Mouse (Mus musculus) liver, adult 2 months (tissue): ENCODE data around the gene Kif13a. TPM values are rescaled to one million over a fixed set of nuclear protein-coding genes. Genes with fewer than 3 reads are reported as not detected.
A peak's percentile ranks its signal among the peaks of the same experiment; 100 is the strongest.

Source experiments
- DNase-seq: peaks from one replicate; pipeline ENCODE4 v3.0.0-alpha.2; 2011; ENCODE audit warnings: low read depth, low spot score; ENCODE audit errors: extremely low read depth
- H3K27ac ChIP-seq: fragments of 200-500 bp; replicated peaks from 2 replicates; pipeline ENCODE4 v1.5.1; 2012; ENCODE audit warnings: low read depth, mild to moderate bottlenecking, control low read depth, inconsistent platforms, low read length; ENCODE audit not compliant: insufficient read depth
- H3K27me3 ChIP-seq: fragments of 200-500 bp; 2 replicates; pipeline ENCODE4 v1.6.1; 2012; ENCODE audit warnings: mild to moderate bottlenecking, moderate library complexity, low read length, inconsistent platforms; ENCODE audit not compliant: control insufficient read depth, insufficient read depth
- H3K36me3 ChIP-seq: fragments of 200-500 bp; 2 replicates; pipeline ENCODE4 v1.6.1; 2012; ENCODE audit warnings: low read length, inconsistent platforms; ENCODE audit not compliant: control insufficient read depth, insufficient read depth
- H3K4me1 ChIP-seq: fragments of 200-500 bp; 2 replicates; pipeline ENCODE4 v1.6.1; 2011; ENCODE audit warnings: low read length; ENCODE audit not compliant: control insufficient read depth, insufficient read depth
- H3K4me3 ChIP-seq: fragments of 200-500 bp; 2 replicates; pipeline ENCODE4 v1.5.1; 2011; ENCODE audit warnings: low read depth, mild to moderate bottlenecking, control low read depth, low read length, moderate library complexity; ENCODE audit not compliant: insufficient read depth
- H3K79me2 ChIP-seq: fragments of 200-500 bp; 2 replicates; pipeline ENCODE4 v1.6.1; 2012; ENCODE audit warnings: inconsistent platforms, mild to moderate bottlenecking, low read length, moderate library complexity; ENCODE audit not compliant: control insufficient read depth, insufficient read depth
- H3K9ac ChIP-seq: fragments of 200-500 bp; 2 replicates; pipeline ENCODE4 v1.6.1; 2012; ENCODE audit warnings: low read depth, mild to moderate bottlenecking, control low read depth, inconsistent platforms, low read length
- CTCF ChIP-seq: fragments of 200-500 bp; IDR thresholded peaks from 2 replicates; pipeline ENCODE4 v1.5.1; 2011; ENCODE audit warnings: low read depth, low read length, control low read depth
- POLR2A ChIP-seq: fragments of 200-500 bp; IDR thresholded peaks from 2 replicates; pipeline ENCODE4 v1.6.1; 2011; ENCODE audit warnings: low read length, control low read depth; ENCODE audit not compliant: insufficient read depth; ENCODE audit errors: extremely low read depth
- WGBS: fragments of 180-500 bp; shearing (Covaris S2); methylation state at CpG from one replicate; pipeline ENCODE4 v1.1.7; 2018; 5-methylcytosine and 5-hydroxymethylcytosine counted together
- polyA plus RNA-seq: library from polyadenylated mRNA; depleted of rRNA; stranded (reverse); fragments of >200 nt; gene quantifications from 2 replicates; pipeline ENCODE4 v1.2.3, GENCODE M21; 2012; rRNA removed
- total RNA-seq: library from RNA; depleted of rRNA; stranded (reverse); fragments of >200 nt; gene quantifications from 2 replicates; pipeline ENCODE4 v1.2.3, GENCODE M21; 2014; rRNA removed

Gene Kif13a
- total and polyA plus RNA-seq, 2 experiments, result 6.6 to 11.1 TPM

DNA sequence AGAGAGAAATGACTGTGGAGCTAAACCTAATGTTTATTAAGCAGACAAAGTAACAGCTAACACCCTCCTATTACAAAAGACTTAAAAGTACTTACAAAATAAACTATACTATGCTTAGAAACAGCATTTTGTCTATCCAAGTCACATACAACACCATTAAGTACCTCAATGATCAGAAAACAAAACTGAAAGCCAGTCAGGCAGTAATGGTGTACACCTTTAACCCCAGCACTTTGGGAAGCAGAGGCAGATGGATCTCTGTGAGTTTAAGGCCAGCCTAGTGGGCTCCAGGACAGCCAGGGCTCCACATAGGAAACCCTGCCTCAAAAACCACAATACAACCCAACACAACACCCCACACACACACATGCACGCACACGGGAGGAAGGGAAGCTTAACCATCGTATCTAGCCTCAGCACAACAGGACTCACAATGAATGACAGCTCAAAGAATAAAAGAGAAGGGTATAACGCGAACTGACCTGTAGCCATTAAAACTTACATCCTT is 210.7 kb downstream of the Kif13a start:
- WGBS, result 85% methylated on average over 5 of the region's 5 CpGs
- Histone ChIP-seq H3K79me2 (peaks cover 11% of the 10 kb centered on the region; the same call in 1 of the 2 replicates), H3K9ac (no peak overlapping the region), H3K4me3 (no peak overlapping the region), H3K4me1 (no peaks in the 10 kb centered on the region; the same call in 1 of the 2 replicates), H3K36me3 (peaks cover 13% of the 10 kb centered on the region), H3K27me3 (no peaks in the 10 kb centered on the region), H3K27ac (no peak overlapping the region)
- DNase-seq, result no peak
- TF ChIP-seq POLR2A (no peak), CTCF (no peak)

DNA sequence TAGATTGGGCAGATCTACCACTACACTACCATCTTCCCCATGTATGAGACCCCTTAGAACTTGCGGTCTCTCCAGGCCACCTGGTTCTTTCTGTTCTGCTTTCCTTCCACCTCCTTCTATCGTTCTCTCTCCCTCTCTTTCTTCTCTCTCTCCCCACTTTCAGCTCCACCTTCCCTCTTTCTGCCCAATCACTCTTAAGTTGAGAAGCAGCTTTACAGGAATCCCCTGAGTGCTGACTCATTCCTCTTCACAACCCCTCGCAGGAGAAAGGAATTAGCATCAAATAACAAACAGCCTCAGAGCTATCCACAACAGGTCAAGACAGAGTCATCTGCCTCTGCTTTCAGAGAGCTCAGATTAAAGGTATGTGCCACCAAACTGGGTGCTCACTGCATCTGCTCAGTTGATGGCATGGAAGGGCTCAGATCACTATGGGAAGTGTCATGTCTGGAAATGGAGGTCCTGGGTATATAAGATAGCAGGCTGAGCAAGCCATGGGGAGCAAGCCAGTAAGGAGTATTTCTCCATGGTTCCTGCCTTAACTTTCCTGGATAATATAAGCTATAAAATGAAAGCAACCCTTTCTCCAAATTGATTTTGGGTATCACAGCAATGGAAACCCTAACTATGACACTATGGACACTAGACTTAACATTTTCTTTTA is 213.6 kb downstream of the Kif13a start:
- no peak overlapping the region for H3K27ac ChIP-seq
- no peak overlapping the region for H3K9ac ChIP-seq
- H3K79me2 ChIP-seq, result peaks cover 11% of the 10 kb centered on the region; the same call in 1 of the 2 replicates
- no peak overlapping the region for H3K4me3 ChIP-seq
- TF ChIP-seq CTCF (no peak), POLR2A (no peak)
- H3K4me1 ChIP-seq, result no peaks in the 10 kb centered on the region
- 75% methylated on average over 3 of the region's 3 CpGs for WGBS
- no peak for DNase-seq
- H3K27me3 ChIP-seq, result no peaks in the 10 kb centered on the region
- peaks cover 30% of the 10 kb centered on the region for H3K36me3 ChIP-seq

DNA sequence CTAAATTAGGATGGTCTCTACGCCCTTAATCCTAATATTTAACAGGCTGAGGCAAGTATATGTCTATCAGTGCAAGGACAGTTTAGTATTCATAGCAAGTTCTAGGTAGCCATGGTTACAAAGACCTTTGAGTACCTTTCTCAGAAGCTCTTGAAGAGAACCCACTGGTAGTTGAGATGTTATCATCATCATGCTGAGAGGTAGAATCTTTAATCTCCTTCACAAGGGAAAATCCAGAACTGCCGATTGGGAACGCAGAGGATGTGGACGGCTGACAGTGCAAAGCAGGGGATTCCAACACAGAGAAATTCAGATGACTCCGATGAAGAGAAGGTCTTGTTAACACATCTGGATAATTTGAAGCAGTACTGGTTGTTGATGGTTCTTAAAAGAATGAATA is 216.2 kb downstream of the Kif13a start:
- WGBS, result 96% methylated on average over 5 of the region's 5 CpGs
- Histone ChIP-seq H3K4me3 (no peak overlapping the region), H3K27ac (no peak overlapping the region), H3K4me1 (no peaks in the 10 kb centered on the region), H3K9ac (no peak overlapping the region), H3K27me3 (no peaks in the 10 kb centered on the region), H3K36me3 (peaks cover 45% of the 10 kb centered on the region), H3K79me2 (peaks cover 5% of the 10 kb centered on the region; the same call in 1 of the 2 replicates)
- no peak for TF ChIP-seq CTCF
- no peak for TF ChIP-seq POLR2A
- DNase-seq, result no peak

DNA sequence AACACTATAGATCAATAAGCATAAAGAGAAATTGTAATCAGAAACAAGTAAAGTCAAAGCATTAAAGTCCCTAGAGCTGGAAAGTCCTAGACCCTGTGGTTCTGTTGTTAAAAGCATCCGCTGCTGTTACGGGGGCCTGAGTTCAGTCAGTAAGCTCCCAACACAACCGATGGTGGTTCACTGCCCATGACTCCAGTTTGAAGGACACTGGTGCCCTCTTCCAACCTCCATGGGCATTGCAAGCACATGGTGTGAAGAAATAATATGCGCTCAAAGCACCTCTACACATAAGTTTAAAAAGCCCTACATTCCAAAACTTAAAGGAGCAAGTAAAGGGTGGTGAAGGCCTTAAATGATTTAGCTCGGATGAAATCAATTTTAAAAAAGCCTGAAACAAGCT is 226.5 kb downstream of the Kif13a start:
- peak; percentile 49 for DNase-seq
- no peak overlapping the region for H3K27ac ChIP-seq
- H3K79me2 ChIP-seq, result no peaks in the 10 kb centered on the region; the same call in 1 of the 2 replicates
- 79% methylated on average over 5 of the region's 5 CpGs for WGBS
- no peaks in the 10 kb centered on the region for H3K4me1 ChIP-seq
- TF ChIP-seq POLR2A, result no peak
- TF ChIP-seq CTCF, result peak; percentile 49
- H3K4me3 ChIP-seq, result no peak overlapping the region
- H3K36me3 ChIP-seq, result peaks cover 14% of the 10 kb centered on the region
- H3K9ac ChIP-seq, result no peak overlapping the region
- H3K27me3 ChIP-seq, result no peaks in the 10 kb centered on the region

DNA sequence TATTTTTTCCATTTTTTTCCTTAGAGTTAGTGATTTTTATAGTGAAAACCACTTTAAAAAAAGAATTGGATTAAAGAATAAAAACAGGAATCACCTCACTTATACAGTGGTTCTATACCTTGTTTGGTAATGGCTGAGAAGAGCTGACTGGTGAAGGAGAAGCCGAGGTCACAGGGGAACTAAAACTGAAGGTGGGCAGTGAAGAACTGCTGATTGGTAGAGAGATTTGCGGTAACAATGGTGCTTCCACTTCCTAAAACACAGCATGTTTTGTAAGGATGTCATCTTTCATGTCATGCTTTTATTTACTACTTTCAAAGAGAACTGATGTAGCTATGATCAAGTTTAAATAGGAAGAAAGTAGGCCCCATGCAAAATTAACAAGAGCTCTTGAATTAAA is 228.2 kb downstream of the Kif13a start:
- Histone ChIP-seq H3K27me3 (no peaks in the 10 kb centered on the region), H3K9ac (no peak overlapping the region), H3K4me1 (peaks cover 4% of the 10 kb centered on the region; the same call in 1 of the 2 replicates), H3K27ac (no peak overlapping the region), H3K4me3 (no peak overlapping the region), H3K36me3 (peaks cover 15% of the 10 kb centered on the region), H3K79me2 (no peaks in the 10 kb centered on the region; the same call in 1 of the 2 replicates)
- no peak for TF ChIP-seq POLR2A
- no peak for TF ChIP-seq CTCF
- 91% methylated on average over 2 of the region's 2 CpGs for WGBS
- no peak for DNase-seq

DNA sequence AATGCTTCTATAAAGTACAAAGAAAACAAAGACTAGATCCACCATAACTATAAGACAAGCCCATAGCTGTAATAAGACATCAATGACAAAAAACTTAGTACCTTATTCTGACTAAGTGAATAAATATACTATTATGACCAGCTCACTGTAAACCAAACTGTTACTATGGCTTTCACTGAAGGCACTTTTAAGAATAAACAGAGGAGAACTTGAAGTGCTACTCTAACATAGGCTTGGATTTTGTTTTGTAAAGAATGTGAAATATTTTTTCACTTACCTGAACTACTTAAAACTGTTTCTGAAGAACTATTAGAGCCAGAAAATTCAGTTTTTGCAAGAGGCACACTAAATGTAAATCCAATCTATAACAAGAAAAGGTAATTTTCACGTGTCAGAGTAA is 230.3 kb downstream of the Kif13a start:
- TF ChIP-seq POLR2A (no peak), CTCF (no peak)
- H3K36me3 ChIP-seq, result peaks cover 22% of the 10 kb centered on the region
- no peaks in the 10 kb centered on the region for H3K27me3 ChIP-seq
- H3K79me2 ChIP-seq, result no peaks in the 10 kb centered on the region; the same call in 1 of the 2 replicates
- WGBS, result 95% methylated on average over 1 of the region's 1 CpGs
- H3K27ac ChIP-seq, result no peak overlapping the region
- no peak overlapping the region for H3K9ac ChIP-seq
- H3K4me1 ChIP-seq, result peaks cover 4% of the 10 kb centered on the region
- DNase-seq, result no peak
- H3K4me3 ChIP-seq, result no peak overlapping the region

Other genes with a start within 250 kb of the Kif13a start
- 25.6 and 28.8 TPM in 2 replicates for gene Nup153, start 201.9 kb downstream of the Kif13a start, total RNA-seq
- gene Nup153, start 201.9 kb downstream of the Kif13a start, polyA plus RNA-seq, result 13.8 and 25.0 TPM in 2 replicates
- gene Nhlrc1, start 85.0 kb upstream of the Kif13a start, total RNA-seq, result 0.40 and 0.83 TPM in 2 replicates
- 1.8 and 2.9 TPM in 2 replicates for gene Nhlrc1, start 85.0 kb upstream of the Kif13a start, polyA plus RNA-seq
- gene Kdm1b, start 113.6 kb upstream of the Kif13a start, total RNA-seq, result 17.5 and 21.1 TPM in 2 replicates
- 7.4 and 9.3 TPM in 2 replicates for gene Kdm1b, start 113.6 kb upstream of the Kif13a start, polyA plus RNA-seq
- gene Tpmt, start 114.9 kb upstream of the Kif13a start, total RNA-seq, result 33.0 and 45.4 TPM in 2 replicates
- gene Tpmt, start 114.9 kb upstream of the Kif13a start, polyA plus RNA-seq, result 13.9 and 18.9 TPM in 2 replicates
- 24.8 and 27.7 TPM in 2 replicates for gene Dek, start 176.3 kb upstream of the Kif13a start, total RNA-seq
- 14.1 and 15.5 TPM in 2 replicates for gene Dek, start 176.3 kb upstream of the Kif13a start, polyA plus RNA-seq
- 19.4 and 19.7 TPM in 2 replicates for gene Rnf144b, start 192.8 kb upstream of the Kif13a start, total RNA-seq
- gene Rnf144b, start 192.8 kb upstream of the Kif13a start, polyA plus RNA-seq, result 18.8 and 20.2 TPM in 2 replicates